Mouse (Mus musculus): ENCODE data around the gene Iqca.

Gene Iqca

GRCm38 (mm10) chr1:90071812-90072580 is 81.2 kb downstream of the Iqca start:
- no peak for DNase-seq (ENCODE audit: low read depth in 2 of 2, low spot score in 2 of 2)

GRCm38 (mm10) chr1:90060599-90060998 is 92.6 kb downstream of the Iqca start:
- no peak for DNase-seq (ENCODE audit: low read depth in 2 of 2, low spot score in 2 of 2)

GRCm38 (mm10) chr1:90060054-90060453 is 93.1 kb downstream of the Iqca start:
- DNase-seq (ENCODE audit: low read depth in 2 of 2, low spot score in 2 of 2): no peak

- DNase-seq (ENCODE audit: low read depth in 2 of 2, low spot score in 2 of 2): no peak
Measured at GRCm38 (mm10) chr1:90054991-90055390, 98.2 kb downstream of the Iqca start.

GRCm38 (mm10) chr1:90051347-90051746 is 101.9 kb downstream of the Iqca start:
- no peak for DNase-seq (ENCODE audit: low read depth in 2 of 2, low spot score in 2 of 2)

GRCm38 (mm10) chr1:90050046-90050739 is 103.0 kb downstream of the Iqca start:
- DNase-seq (ENCODE audit: low read depth in 2 of 2, low spot score in 2 of 2): no peak

GRCm38 (mm10) chr1:90028305-90028704 is 124.9 kb downstream of the Iqca start:
- no peak for DNase-seq (ENCODE audit: low read depth in 2 of 2, low spot score in 2 of 2)

- no peak for DNase-seq (ENCODE audit: low read depth in 2 of 2, low spot score in 2 of 2)
Measured at GRCm38 (mm10) chr1:90026945-90027344, 126.3 kb downstream of the Iqca start.

- no peak for DNase-seq (ENCODE audit: low read depth in 2 of 2, low spot score in 2 of 2)
Measured at GRCm38 (mm10) chr1:90020336-90020735, 132.9 kb downstream of the Iqca start.

GRCm38 (mm10) chr1:90018071-90018470 is 135.1 kb downstream of the Iqca start:
- no peak for DNase-seq (ENCODE audit: low read depth in 2 of 2, low spot score in 2 of 2)

GRCm38 (mm10) chr1:90014446-90014845 is 138.8 kb downstream of the Iqca start, which contains the start of gene Asb18:
Gene Asb18 (minus strand): TSS chr1:90014666.
- DNase-seq (ENCODE audit: low read depth in 2 of 2, low spot score in 2 of 2): no peak

GRCm38 (mm10) chr1:90013273-90013672 is 139.9 kb downstream of the Iqca start:
- DNase-seq (ENCODE audit: low read depth in 2 of 2, low spot score in 2 of 2): no peak

- DNase-seq (ENCODE audit: low read depth in 2 of 2, low spot score in 2 of 2): no peak
Measured at GRCm38 (mm10) chr1:90012850-90013249, 140.4 kb downstream of the Iqca start.

GRCm38 (mm10) chr1:90012168-90012567 is 141.0 kb downstream of the Iqca start:
- no peak for DNase-seq (ENCODE audit: low read depth in 2 of 2, low spot score in 2 of 2)

GRCm38 (mm10) chr1:90010077-90010476 is 143.1 kb downstream of the Iqca start:
- DNase-seq (ENCODE audit: low read depth in 2 of 2, low spot score in 2 of 2): no peak

GRCm38 (mm10) chr1:90009188-90009587 is 144.0 kb downstream of the Iqca start:
- no peak for DNase-seq (ENCODE audit: low read depth in 2 of 2, low spot score in 2 of 2)

GRCm38 (mm10) chr1:90006666-90007065 is 146.5 kb downstream of the Iqca start:
- DNase-seq (ENCODE audit: low read depth in 2 of 2, low spot score in 2 of 2): no peak

GRCm38 (mm10) chr1:90000981-90001380 is 152.2 kb downstream of the Iqca start:
- DNase-seq (ENCODE audit: low read depth in 2 of 2, low spot score in 2 of 2): no peak

- no peak for DNase-seq (ENCODE audit: low read depth in 2 of 2, low spot score in 2 of 2)
Measured at GRCm38 (mm10) chr1:89999858-90000257, 153.3 kb downstream of the Iqca start.

GRCm38 (mm10) chr1:89998696-89999095 is 154.5 kb downstream of the Iqca start:
- no peak for DNase-seq (ENCODE audit: low read depth in 2 of 2, low spot score in 2 of 2)

GRCm38 (mm10) chr1:89998076-89998475 is 155.1 kb downstream of the Iqca start:
- DNase-seq (ENCODE audit: low read depth in 2 of 2, low spot score in 2 of 2): no peak

- no peak for DNase-seq (ENCODE audit: low read depth in 2 of 2, low spot score in 2 of 2)
Measured at GRCm38 (mm10) chr1:89992256-89992655, 160.9 kb downstream of the Iqca start.
